Mouse (Mus musculus): Measurements from ENCODE around the gene Dlec1. TPM values are rescaled to one million over a fixed set of nuclear protein-coding genes. Genes with fewer than 3 reads are reported as not detected.
A peak's percentile ranks its signal among the peaks of the same experiment; 100 is the strongest.

The Dlec1 gene
- polyA plus RNA-seq, 1 experiment from 2014 or later = 1.1 TPM

GRCm38 (mm10) chr9:119086451-119086850, 15.8 kb upstream of the Dlec1 start:
- Histone ChIP-seq H3K9me3 (ENCODE audit: control insufficient read depth, low read length) (no peaks in the 10 kb centered on the region), H3K4me2 (ENCODE audit: low read depth, low read length) (no peak overlapping the region), H3K27me3 (ENCODE audit: control insufficient read depth, insufficient read depth, low read length) (no peaks in the 10 kb centered on the region), H3K4me1 (ENCODE audit: control insufficient read depth, insufficient read depth, low read length) (0 out of 2 replicates have a peak, but pooled peaks cover 13% of the 10 kb centered on the region), H3K4me3 (ENCODE audit: low read depth, low read length) (no peak overlapping the region), H3K36me3 (ENCODE audit: control insufficient read depth, insufficient read depth, low read length) (no peaks in the 10 kb centered on the region), H3K9ac (replicated peaks; ENCODE audit: low read depth, low read length) (no peak overlapping the region), H3K27ac (ENCODE audit: low read depth, low read length) (no peak overlapping the region)
- ATAC-seq (ENCODE audit: low read depth) = no peak
- 19% methylated on average over 1 of the region's 1 CpGs for WGBS

- H3K4me1 ChIP-seq (ENCODE audit: control insufficient read depth, insufficient read depth, low read length) = 0 out of 2 replicates have a peak, but pooled peaks cover 14% of the 10 kb centered on the region
Observed at GRCm38 (mm10) chr9:119087309-119087708, 15.0 kb upstream of the Dlec1 start.

GRCm38 (mm10) chr9:119088148-119088801, 14.0 kb upstream of the Dlec1 start:
- peak overlapping the region; percentile 41 for H3K4me2 ChIP-seq (ENCODE audit: low read depth, low read length)
- peak; percentile 35; the same call in 1 of the 2 replicates for ATAC-seq (ENCODE audit: low read depth)
- H3K27ac ChIP-seq (ENCODE audit: low read depth, low read length) = no peak overlapping the region

More at GRCm38 (mm10) chr9:119087309-119087708, 15.0 kb upstream of the Dlec1 start:
- Histone ChIP-seq H3K4me2 (ENCODE audit: low read depth, low read length) (no peak overlapping the region), H3K27me3 (ENCODE audit: control insufficient read depth, insufficient read depth, low read length) (no peaks in the 10 kb centered on the region), H3K27ac (ENCODE audit: low read depth, low read length) (no peak overlapping the region), H3K9me3 (ENCODE audit: control insufficient read depth, low read length) (no peaks in the 10 kb centered on the region), H3K4me3 (ENCODE audit: low read depth, low read length) (no peak overlapping the region), H3K36me3 (ENCODE audit: control insufficient read depth, insufficient read depth, low read length) (no peaks in the 10 kb centered on the region), H3K9ac (replicated peaks; ENCODE audit: low read depth, low read length) (no peak overlapping the region)
- 87% methylated on average over 5 of the region's 5 CpGs for WGBS
- no peak for ATAC-seq (ENCODE audit: low read depth)

GRCm38 (mm10) chr9:119089437-119089836, 12.8 kb upstream of the Dlec1 start:
- peak; percentile 10; the same call in 1 of the 2 replicates for ATAC-seq (ENCODE audit: low read depth)
- Histone ChIP-seq H3K36me3 (ENCODE audit: control insufficient read depth, insufficient read depth, low read length) (no peaks in the 10 kb centered on the region), H3K4me2 (ENCODE audit: low read depth, low read length) (no peak overlapping the region), H3K9ac (replicated peaks; ENCODE audit: low read depth, low read length) (no peak overlapping the region), H3K4me3 (ENCODE audit: low read depth, low read length) (no peak overlapping the region), H3K9me3 (ENCODE audit: control insufficient read depth, low read length) (no peaks in the 10 kb centered on the region), H3K27me3 (ENCODE audit: control insufficient read depth, insufficient read depth, low read length) (0 out of 2 replicates have a peak, but pooled peaks cover 2% of the 10 kb centered on the region), H3K27ac (ENCODE audit: low read depth, low read length) (no peak overlapping the region), H3K4me1 (ENCODE audit: control insufficient read depth, insufficient read depth, low read length) (peaks cover 19% of the 10 kb centered on the region)
- WGBS = 22% methylated on average over 7 of the region's 7 CpGs

More at GRCm38 (mm10) chr9:119088148-119088801, 14.0 kb upstream of the Dlec1 start:
- H3K27me3 ChIP-seq (ENCODE audit: control insufficient read depth, insufficient read depth, low read length) = no peaks in the 10 kb centered on the region
- WGBS = 1% methylated on average over 24 of the region's 24 CpGs
- H3K4me1 ChIP-seq (ENCODE audit: control insufficient read depth, insufficient read depth, low read length) = peaks cover 16% of the 10 kb centered on the region; the same call in 1 of the 2 replicates
- no peak overlapping the region; the same call in 1 of the 2 replicates for H3K9ac ChIP-seq (replicated peaks; ENCODE audit: low read depth, low read length)
- peak overlapping the region; percentile 12; the same call in 1 of the 2 replicates for H3K4me3 ChIP-seq (ENCODE audit: low read depth, low read length)
- H3K36me3 ChIP-seq (ENCODE audit: control insufficient read depth, insufficient read depth, low read length) = no peaks in the 10 kb centered on the region
- no peaks in the 10 kb centered on the region for H3K9me3 ChIP-seq (ENCODE audit: control insufficient read depth, low read length)

- Histone ChIP-seq H3K4me1 (ENCODE audit: control insufficient read depth, insufficient read depth, low read length) (peaks cover 19% of the 10 kb centered on the region), H3K27me3 (ENCODE audit: control insufficient read depth, insufficient read depth, low read length) (0 out of 2 replicates have a peak, but pooled peaks cover 2% of the 10 kb centered on the region), H3K36me3 (ENCODE audit: control insufficient read depth, insufficient read depth, low read length) (no peaks in the 10 kb centered on the region), H3K27ac (ENCODE audit: low read depth, low read length) (no peak overlapping the region), H3K9ac (replicated peaks; ENCODE audit: low read depth, low read length) (no peak overlapping the region), H3K4me2 (ENCODE audit: low read depth, low read length) (no peak overlapping the region), H3K9me3 (ENCODE audit: control insufficient read depth, low read length) (no peaks in the 10 kb centered on the region), H3K4me3 (ENCODE audit: low read depth, low read length) (no peak overlapping the region)
- 95% methylated on average over 5 of the region's 5 CpGs for whole genome bisulfite sequencing
- ATAC-seq (ENCODE audit: low read depth) = no peak
Observed at GRCm38 (mm10) chr9:119090462-119090861, 11.8 kb upstream of the Dlec1 start.

GRCm38 (mm10) chr9:119091581-119092310, 10.5 kb upstream of the Dlec1 start:
- Histone ChIP-seq H3K9ac (replicated peaks; ENCODE audit: low read depth, low read length) (no peak overlapping the region; the same call in 1 of the 2 replicates), H3K36me3 (ENCODE audit: control insufficient read depth, insufficient read depth, low read length) (no peaks in the 10 kb centered on the region), H3K27me3 (ENCODE audit: control insufficient read depth, insufficient read depth, low read length) (0 out of 2 replicates have a peak, but pooled peaks cover 2% of the 10 kb centered on the region), H3K4me2 (ENCODE audit: low read depth, low read length) (peak overlapping the region; percentile 63), H3K4me3 (ENCODE audit: low read depth, low read length) (peak overlapping the region; percentile 53), H3K4me1 (ENCODE audit: control insufficient read depth, insufficient read depth, low read length) (peaks cover 19% of the 10 kb centered on the region), H3K27ac (ENCODE audit: low read depth, low read length) (no peak overlapping the region), H3K9me3 (ENCODE audit: control insufficient read depth, low read length) (no peaks in the 10 kb centered on the region)
- 59% methylated on average over 12 of the region's 12 CpGs for WGBS
- no peak for ATAC-seq (ENCODE audit: low read depth)

GRCm38 (mm10) chr9:119092473-119093418, 9.5 kb upstream of the Dlec1 start:
- Histone ChIP-seq H3K9ac (replicated peaks; ENCODE audit: low read depth, low read length) (peak overlapping the region; percentile 62), H3K27ac (ENCODE audit: low read depth, low read length) (no peak overlapping the region), H3K4me1 (ENCODE audit: control insufficient read depth, insufficient read depth, low read length) (peaks cover 18% of the 10 kb centered on the region), H3K36me3 (ENCODE audit: control insufficient read depth, insufficient read depth, low read length) (no peaks in the 10 kb centered on the region), H3K9me3 (ENCODE audit: control insufficient read depth, low read length) (no peaks in the 10 kb centered on the region), H3K4me3 (ENCODE audit: low read depth, low read length) (peak overlapping the region; percentile 53), H3K27me3 (ENCODE audit: control insufficient read depth, insufficient read depth, low read length) (0 out of 2 replicates have a peak, but pooled peaks cover 2% of the 10 kb centered on the region), H3K4me2 (ENCODE audit: low read depth, low read length) (peak overlapping the region; percentile 63)
- ATAC-seq (ENCODE audit: low read depth) = no peak
- WGBS = 3% methylated on average over 45 of the region's 45 CpGs

- WGBS = 8% methylated on average over 44 of the region's 45 CpGs
- Histone ChIP-seq H3K4me3 (ENCODE audit: low read depth, low read length) (peak within 1 kb of the TSS; percentile 53), H3K36me3 (ENCODE audit: control insufficient read depth, insufficient read depth, low read length) (no peaks in the 10 kb centered on the region), H3K27me3 (ENCODE audit: control insufficient read depth, insufficient read depth, low read length) (0 out of 2 replicates have a peak, but pooled peaks cover 2% of the 10 kb centered on the region), H3K9ac (replicated peaks; ENCODE audit: low read depth, low read length) (peak within 1 kb of the TSS; percentile 62), H3K4me2 (ENCODE audit: low read depth, low read length) (peak within 1 kb of the TSS; percentile 63), H3K4me1 (ENCODE audit: control insufficient read depth, insufficient read depth, low read length) (peaks cover 12% of the 10 kb centered on the region), H3K27ac (ENCODE audit: low read depth, low read length) (peak within 1 kb of the TSS; percentile 34; the same call in 1 of the 2 replicates), H3K9me3 (ENCODE audit: control insufficient read depth, low read length) (no peaks in the 10 kb centered on the region)
- peak; percentile 86 for ATAC-seq (ENCODE audit: low read depth)
Observed at GRCm38 (mm10) chr9:119093419-119094295, 8.6 kb upstream of the Dlec1 start, which contains the start of gene Plcd1. TSS of gene Plcd1 (minus strand) at chr9:119093502.
